Mouse (Mus musculus) hindlimb bud, embryonic 11.5 days (tissue): ENCODE data around the gene Epas1.

ENCODE experiments used
- DNase-seq: peaks from one replicate; pipeline ENCODE4 v3.0.0-alpha.2; 2012; ENCODE audit warnings: low read depth, low spot score; ENCODE audit errors: extremely low spot score

The Epas1 gene

GRCm38 (mm10) chr17:86786496-86786895, 33.0 kb downstream of the Epas1 start:
- no peak for DNase-seq

DNA sequence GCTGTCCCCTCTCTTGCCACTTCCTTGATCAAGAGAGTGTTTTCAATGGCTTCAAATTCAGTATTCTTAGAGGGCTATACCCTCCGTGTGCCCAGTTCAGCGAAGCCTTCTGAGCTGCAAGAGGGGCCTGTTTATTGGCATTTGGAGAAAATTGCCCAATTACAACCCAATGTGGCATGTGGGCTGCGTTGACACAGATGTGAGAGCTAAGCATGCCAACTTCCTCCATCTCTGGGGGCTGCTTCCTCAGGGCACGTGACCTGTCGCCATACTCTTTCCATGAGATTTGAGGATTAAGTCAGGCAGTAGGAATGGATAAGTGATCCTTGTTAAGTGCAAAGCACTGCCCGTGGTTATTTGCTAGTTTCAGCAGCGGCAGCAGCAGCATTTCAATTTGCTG, 34.3 kb downstream of the Epas1 start:
- DNase-seq, result no peak

DNA sequence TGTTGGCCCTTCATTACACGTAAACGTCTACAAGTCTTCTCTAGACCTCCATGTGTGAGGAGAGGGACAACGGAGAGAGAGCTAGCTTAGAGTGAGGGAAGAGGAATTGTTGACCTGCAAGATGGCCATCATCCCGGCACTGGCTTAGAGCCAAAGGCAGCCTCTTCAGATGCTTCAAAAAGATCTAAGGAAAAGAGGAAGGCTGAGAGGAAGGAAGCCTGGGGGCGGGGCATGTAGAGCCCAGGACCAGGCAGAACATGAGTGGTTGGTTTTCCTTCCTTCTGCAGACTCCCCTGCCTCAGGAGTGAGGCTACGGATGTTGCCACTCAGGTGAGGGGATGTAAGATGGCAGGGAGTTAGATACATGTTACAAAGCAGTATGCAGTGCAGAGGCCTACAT, 34.8 kb downstream of the Epas1 start:
- no peak for DNase-seq

DNA sequence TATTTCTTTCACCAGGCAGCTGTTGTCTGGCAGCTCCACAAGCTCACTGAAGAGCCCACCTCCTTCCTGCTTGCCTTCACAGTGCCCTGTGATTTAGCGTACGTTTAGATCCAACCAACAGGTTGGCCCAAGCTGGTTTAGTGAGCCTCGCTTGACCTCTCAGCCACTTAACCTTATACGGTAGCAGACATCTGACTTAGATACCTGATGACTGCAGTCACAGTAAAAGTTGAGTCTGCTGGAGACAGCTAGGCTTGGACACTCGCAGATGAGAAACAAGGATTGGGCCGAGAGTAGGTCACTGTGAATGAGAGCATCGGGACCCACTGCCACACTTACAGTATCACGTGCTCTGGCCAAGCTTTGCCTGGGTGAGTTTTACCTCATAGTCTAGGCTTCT, 38.4 kb downstream of the Epas1 start:
- no peak for DNase-seq

DNA sequence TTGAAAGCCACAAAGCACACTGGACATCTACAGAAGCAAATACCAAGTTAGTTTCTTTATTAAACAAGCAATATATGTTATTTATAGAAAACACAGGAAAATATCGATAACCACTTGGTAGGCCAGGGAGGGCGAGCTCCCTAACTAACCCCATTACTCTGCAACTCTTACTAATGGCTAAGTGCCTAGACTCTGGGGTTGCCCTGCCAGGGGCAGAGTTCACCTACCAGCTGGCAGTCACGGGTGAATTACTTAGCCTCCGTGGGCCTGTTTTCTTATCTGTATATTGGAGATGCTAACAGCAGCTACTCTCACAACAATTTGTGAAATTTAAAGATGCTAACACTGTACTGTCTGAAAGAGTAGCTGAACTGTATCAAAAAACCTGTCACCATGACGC, 42.3 kb downstream of the Epas1 start:
- no peak for DNase-seq

- DNase-seq, result no peak
Observed at GRCm38 (mm10) chr17:86797031-86797430, 43.5 kb downstream of the Epas1 start.

GRCm38 (mm10) chr17:86798460-86798859, 45.0 kb downstream of the Epas1 start:
- DNase-seq, result no peak

DNA sequence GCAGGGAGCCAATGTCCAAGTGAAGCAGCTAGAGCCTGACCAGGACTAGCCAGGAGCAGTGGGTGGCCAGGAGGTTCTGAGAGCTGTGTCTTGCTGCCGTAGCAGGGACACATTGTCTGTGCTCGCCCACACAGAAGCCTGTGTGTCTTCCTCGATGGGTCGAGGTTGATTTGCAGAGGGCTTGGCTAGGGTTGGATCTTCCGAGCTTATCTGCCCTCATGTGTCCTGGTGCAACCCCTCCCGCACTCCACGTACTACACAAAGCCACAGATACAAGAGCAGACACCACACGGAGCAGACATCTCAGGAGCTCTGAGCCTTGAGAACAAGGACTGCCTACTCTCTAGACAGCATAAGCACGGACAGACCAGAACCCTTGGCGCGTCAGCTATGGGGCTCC, 45.5 kb downstream of the Epas1 start:
- DNase-seq, result no peak

DNA sequence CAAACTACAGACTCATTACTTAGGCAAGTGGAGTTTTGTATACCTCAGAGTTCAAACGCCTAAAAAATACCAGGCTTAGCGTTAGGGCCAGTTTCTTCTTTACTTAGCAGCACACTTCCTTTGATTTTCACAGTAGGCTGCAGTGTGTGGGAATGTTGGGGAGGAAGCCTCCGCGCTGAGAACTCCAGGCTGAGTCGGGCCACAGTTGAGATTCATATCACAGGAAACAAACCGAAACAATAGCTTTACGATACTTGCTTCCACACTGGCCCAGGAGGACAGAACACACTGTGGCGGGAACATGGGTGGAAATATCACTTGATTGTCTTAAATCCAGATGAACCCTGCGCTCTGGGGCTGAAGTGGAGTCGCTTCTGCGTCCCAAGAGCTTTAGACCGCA, 47.0 kb downstream of the Epas1 start:
- DNase-seq, result no peak

DNA sequence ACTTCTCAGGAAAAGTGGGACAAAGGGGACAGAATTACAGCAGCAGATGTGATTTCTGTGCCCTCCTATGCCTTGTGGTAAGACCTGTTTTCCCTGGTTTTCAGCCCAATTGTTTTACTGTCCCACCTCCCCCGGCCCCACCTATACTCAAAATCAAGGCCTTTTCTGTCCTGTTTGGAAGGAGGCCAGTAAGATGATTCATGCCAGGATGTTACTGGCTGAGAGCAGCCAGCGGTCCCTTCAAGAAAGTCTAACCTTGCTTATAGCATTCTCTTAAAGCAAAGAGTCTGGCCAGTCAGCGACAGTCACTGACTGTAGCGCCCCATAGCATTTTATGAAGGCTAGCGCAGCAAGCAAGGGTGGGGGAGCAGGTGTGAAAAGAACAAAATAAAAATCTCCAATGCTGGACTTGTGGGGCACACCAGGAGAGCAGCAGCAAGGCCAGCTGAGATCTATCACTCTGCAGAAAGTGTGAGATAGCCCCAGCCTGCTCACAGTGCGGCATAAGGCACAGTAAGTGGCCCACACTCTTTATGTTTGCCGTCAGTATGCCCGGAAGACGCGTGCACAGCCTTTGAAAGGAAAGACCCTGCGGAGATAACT, 47.8 kb downstream of the Epas1 start:
- DNase-seq, result no peak

GRCm38 (mm10) chr17:86801876-86802275, 48.4 kb downstream of the Epas1 start:
- DNase-seq, result no peak

GRCm38 (mm10) chr17:86802351-86802985, 49.0 kb downstream of the Epas1 start:
- no peak for DNase-seq

DNA sequence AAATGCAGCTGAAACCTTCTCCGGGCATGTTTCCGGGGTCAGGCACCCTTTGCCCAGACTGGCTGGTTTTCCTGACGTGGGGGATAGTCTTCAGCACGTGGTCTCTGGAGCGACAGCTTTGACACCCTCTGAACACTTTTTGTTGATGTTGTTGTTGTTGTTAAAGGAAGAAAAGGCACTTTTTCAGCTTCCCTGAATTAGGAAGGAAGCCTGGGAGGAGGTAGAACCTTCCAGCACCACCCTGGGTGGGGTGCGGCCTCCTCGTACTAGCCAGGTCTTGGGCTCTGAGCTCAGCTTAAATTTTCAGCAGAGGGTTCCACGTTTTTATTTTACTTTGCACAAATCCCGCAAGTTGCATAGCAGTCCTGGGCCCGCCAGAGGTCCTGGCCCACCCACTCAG, 49.6 kb downstream of the Epas1 start:
- no peak for DNase-seq

GRCm38 (mm10) chr17:86803653-86804052, 50.2 kb downstream of the Epas1 start:
- DNase-seq, result no peak

DNA sequence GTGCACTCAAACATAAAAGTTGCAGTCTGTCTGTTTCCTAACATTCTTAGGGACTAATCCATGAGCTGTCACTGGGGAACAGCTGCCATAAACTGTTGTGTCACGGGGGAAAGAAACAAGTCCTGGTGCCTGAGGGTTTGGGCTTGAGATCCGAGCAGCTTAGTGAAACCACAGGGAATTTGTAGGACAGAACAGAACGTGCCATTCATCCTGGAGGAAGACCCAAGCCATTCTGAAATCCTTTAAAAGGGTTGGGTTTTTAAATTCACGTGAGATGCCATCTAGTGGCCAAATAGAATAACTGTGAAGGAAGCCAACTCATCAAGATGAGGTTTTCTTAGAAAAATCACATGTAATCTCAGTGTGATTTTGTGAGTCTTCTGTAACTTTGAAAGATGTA, 58.5 kb downstream of the Epas1 start:
- DNase-seq, result no peak

- no peak for DNase-seq
Observed at GRCm38 (mm10) chr17:86814320-86814719, 60.8 kb downstream of the Epas1 start.

DNA sequence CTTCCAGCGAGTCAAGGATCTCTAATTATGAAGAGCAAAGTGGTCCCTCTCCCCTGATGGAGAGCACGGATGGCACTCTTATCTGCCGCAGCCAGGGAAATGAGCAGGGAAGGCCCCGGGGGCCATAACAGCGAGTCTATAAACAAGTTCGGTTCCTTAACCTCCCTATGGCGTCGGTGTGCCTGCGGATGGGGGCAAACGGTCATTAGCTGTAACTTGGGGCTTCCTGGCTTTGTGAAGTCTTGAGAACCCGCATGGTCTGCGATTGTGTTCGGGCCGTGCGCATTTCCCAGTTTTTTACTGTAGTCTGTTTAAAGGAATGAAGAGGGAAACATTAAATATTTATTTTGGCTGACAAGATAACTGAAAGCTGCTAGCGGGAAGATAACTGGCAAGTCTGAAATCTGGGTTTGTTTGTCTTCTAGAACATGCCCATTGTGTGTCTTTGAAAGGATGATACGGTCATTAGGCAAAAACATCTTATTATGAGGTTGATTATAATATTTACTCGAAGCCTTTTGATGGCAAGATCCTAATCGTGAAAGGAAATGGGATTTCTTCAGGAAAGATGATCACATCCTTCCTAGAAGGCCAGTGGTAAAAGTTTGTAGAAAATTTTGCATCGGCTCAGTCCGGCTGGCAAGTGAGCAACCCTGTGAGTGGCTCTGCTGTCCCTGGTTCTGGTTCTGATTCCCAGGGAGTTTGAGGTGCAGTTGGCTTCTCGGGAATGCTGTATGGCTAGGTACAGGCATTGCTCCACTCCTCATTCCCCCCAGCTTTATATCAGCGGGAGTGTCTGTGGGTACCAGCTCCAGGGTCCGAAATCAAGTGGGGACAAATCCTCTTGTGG, 61.7 kb downstream of the Epas1 start:
- no peak for DNase-seq

- DNase-seq, result no peak
Observed at GRCm38 (mm10) chr17:86822017-86822737, 68.7 kb downstream of the Epas1 start.

- no peak for DNase-seq
Observed at GRCm38 (mm10) chr17:86824502-86825162, 71.1 kb downstream of the Epas1 start.

DNA sequence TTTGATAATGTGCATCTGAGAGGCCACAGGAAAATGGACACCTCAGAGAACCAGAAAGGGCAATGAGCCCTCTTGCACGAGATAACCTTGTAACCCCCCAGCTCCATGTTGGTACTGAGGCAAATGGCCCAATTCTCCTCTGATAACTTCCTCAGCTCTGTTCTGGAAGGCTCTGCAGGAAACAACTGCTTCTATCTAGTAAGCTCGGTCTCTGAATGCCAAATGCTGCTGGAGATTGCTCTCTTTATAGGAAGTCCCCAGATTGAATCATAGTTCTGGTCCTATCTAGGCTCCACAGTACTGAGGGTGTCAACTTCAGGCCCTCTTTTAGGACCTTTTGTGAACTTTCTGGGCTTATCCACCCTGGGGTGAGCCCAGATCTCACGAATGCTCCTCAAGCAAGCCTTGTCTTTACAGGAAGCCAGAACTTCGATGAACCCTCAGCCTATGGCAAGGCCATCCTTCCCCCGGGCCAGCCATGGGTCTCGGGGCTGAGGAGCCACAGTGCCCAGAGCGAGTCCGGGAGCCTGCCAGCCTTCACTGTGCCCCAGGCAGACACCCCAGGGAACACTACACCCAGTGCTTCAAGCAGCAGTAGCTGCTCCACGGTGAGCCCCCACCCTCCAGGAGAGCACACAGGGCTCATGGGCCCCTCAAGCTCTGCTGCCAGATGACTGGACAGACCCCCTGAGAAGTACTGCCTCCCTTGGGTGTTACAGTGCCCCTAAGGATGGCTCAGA, 71.8 kb downstream of the Epas1 start:
- no peak for DNase-seq
